Mouse (Mus musculus) heart, adult 18-20 months (tissue): Measurements from ENCODE around the gene Pan3. TPM values are rescaled to one million over a fixed set of nuclear protein-coding genes. Genes with fewer than 3 reads are reported as not detected.

Experiments used
- DNase-seq, 2 experiments: peaks; one replicate each; pipeline ENCODE4 v3.0.0; 2021 to 2022; ENCODE audit warnings: mixed read lengths in 1 of 2
- total RNA-seq, 2 experiments: library from RNA; stranded (reverse); gene quantifications; 2 replicates each; pipeline ENCODE4 v1.2.3; 2021

Pan3 gene
- total RNA-seq, 2 experiments from 2014 or later: 21.1 to 34.4 TPM

- no peak for DNase-seq
Measured at GRCm38 (mm10) chr5:147563511-147564139, 133.7 kb downstream of the Pan3 start.

- DNase-seq: no peak
Measured at GRCm38 (mm10) chr5:147564140-147564590, 134.2 kb downstream of the Pan3 start.

GRCm38 (mm10) chr5:147565444-147565843 is 135.5 kb downstream of the Pan3 start:
- DNase-seq: no peak

GRCm38 (mm10) chr5:147566335-147566734 is 136.4 kb downstream of the Pan3 start:
- DNase-seq: no peak

DNA sequence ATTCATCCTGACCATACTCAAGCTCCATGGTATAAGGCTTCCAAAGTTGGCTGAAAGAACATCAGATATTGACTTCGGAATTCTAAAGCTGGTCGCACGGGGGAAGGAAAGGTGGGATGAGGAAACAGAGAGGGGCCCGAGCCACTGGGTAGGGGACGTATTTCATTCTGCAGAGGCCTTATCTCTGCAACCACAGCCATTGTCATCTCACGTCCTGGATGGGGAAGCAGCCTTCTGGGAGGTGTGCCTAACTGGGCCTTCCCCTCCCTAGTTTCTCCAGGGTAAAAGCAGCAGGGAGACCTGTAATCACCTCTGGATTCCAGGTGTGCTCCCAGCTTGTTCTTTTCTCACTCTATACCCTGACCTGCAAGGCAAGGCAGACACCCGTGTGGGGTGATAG is 142.7 kb downstream of the Pan3 start:
- no peak for DNase-seq

- DNase-seq: no peak
Measured at GRCm38 (mm10) chr5:147573555-147573954, 143.6 kb downstream of the Pan3 start.

DNA sequence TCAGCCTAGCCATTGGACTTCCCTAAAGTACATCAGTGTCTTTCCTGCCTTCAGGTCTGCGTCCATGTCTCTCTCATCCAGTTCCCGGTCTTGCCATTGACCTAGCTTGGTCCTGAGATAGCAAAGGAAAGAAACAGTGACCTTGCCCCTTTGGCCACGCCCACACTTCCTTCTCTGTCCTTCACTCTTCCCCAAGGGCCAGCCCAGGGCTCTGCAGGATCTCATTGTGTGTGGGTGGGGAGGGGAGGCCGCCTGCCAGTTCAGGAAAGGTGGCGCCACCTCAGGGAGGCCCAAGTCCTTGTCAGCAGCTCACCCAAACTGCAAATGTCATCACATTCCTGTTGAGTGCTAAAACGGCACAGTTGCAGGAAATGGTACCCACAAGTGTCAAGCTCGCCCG is 144.6 kb downstream of the Pan3 start:
- peak; percentile 57 to 81 for DNase-seq

GRCm38 (mm10) chr5:147577003-147577402 is 147.0 kb downstream of the Pan3 start:
- no peak for DNase-seq

DNA sequence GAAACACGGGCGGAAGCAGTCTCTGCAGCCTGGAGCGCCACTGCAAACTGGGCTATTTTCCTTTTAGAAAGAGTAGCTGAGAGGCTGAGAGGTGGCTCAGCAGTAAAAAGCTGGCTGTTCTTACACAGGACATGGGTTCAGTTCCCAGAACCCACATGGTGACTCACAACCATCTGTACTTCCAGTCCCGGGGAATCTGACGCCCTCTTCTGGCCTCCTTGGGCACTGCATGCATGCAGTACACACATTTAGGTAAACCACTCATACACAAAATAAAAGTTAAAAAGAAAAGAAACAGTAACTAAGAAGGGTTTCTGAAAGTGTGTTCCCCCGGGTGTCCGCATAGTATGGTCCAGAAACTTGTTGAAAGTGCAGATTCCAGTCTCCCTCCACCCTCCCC is 149.2 kb downstream of the Pan3 start:
- DNase-seq: no peak

GRCm38 (mm10) chr5:147579691-147580090 is 149.7 kb downstream of the Pan3 start:
- peak; percentile 71 to 89 for DNase-seq

DNA sequence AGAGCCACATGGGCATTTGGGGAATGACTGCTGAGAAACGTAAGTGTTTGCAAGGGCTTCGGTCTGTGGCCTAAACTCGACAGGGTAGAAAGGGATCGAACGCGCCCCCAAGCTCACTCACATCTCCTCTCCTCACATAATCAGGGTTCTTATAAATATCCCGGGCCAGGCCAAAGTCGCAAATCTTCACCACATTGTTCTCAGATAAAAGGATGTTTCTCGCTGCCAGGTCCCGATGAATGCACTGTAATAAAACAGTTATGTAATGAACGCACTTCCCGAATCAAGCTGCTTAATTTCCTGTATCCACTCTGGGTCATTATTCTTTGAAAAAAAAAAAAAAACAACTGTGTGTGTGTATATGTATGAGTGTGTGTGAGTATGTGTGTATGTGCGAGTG is 150.2 kb downstream of the Pan3 start:
- DNase-seq: peak; percentile 30 to 55

GRCm38 (mm10) chr5:147583702-147584298 is 153.8 kb downstream of the Pan3 start:
- DNase-seq: peak; percentile 72 to 95

- DNase-seq: peak; percentile 38 to 62
Measured at GRCm38 (mm10) chr5:147584648-147585047, 154.7 kb downstream of the Pan3 start.

DNA sequence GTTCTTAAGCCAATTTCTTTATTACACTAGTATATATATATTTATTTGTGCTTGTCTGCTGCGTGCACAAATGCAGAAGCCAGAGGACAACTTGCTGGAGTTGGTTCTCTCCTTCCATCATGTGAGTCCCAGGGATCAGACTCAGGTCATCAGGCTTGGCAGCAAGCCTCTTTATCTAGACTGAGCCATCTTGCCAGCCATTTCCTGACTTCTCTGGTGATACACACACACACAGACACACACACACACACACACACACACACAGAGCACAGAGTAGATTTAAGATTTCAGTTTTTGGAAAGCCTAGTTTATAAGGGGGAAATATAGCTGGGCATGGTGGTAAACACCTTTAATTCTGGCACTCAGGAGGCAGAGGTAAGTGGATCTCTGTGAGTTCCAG is 155.1 kb downstream of the Pan3 start:
- no peak for DNase-seq

- peak; percentile 26 to 50 for DNase-seq
Measured at GRCm38 (mm10) chr5:147589814-147590213, 159.9 kb downstream of the Pan3 start.

DNA sequence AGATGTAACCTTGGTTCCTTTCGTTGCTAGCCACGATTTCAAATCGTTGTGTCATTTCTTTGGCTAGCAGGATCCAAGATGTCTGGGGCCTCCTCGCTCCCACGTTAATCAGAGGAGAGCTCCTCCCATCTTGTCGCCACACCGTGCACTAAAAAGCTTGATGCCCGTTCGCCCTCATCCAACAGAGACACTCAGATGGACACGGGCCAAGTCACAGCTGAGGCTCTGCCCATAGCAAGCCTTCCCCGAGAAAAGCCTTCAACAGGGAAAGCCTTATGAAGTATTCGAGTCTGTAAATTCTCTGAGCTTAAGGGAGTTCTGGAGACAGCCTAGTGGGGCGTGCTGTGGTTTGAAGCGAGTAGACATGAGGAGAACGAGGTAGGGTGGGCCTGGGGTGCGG is 167.9 kb downstream of the Pan3 start:
- no peak for DNase-seq

Other genes starting within 250 kb of the Pan3 start
- gene Gsx1, start 241.5 kb upstream of the Pan3 start, total RNA-seq: not detected
- gene Pdx1, start 160.2 kb upstream of the Pan3 start, total RNA-seq: not detected
- gene Cdx2, start 122.9 kb upstream of the Pan3 start, total RNA-seq: not detected
- gene Urad, start 107.7 kb upstream of the Pan3 start, total RNA-seq: not detected
- gene Flt3, start 29.7 kb upstream of the Pan3 start, total RNA-seq: under 1 TPM; 0.10 to 0.62 TPM